Mouse (Mus musculus): ENCODE results near the gene Dmrt2. TPM values are rescaled to one million over a fixed set of nuclear protein-coding genes. Genes with fewer than 3 reads are reported as not detected.
A peak's percentile ranks its signal among the peaks of the same experiment; 100 is the strongest.

Dmrt2 gene
- polyA plus RNA-seq, 1 experiment, result not detected

GRCm38 (mm10) chr19:25652560-25652959, 19.7 kb upstream of the Dmrt2 start:
- no peaks in the 10 kb centered on the region for H3K4me1 ChIP-seq (ENCODE audit: control insufficient read depth, insufficient read depth, low read length)
- H3K27ac ChIP-seq (ENCODE audit: insufficient read depth, low read depth, low read length), result no peak overlapping the region
- TF ChIP-seq POLR2A (IDR thresholded peaks at IDR 0.05; ENCODE audit: borderline replicate concordance, low read depth, low read length), result no peak
- no peak for TF ChIP-seq CTCF (IDR thresholded peaks at IDR 0.05; ENCODE audit: low read depth, low read length)
- H3K4me3 ChIP-seq (ENCODE audit: insufficient read depth, low read length), result no peak overlapping the region

GRCm38 (mm10) chr19:25654034-25654749, 18.0 kb upstream of the Dmrt2 start:
- no peak overlapping the region for H3K27ac ChIP-seq (ENCODE audit: insufficient read depth, low read depth, low read length)
- H3K4me3 ChIP-seq (ENCODE audit: insufficient read depth, low read length), result no peak overlapping the region
- TF ChIP-seq CTCF (IDR thresholded peaks at IDR 0.05; ENCODE audit: low read depth, low read length) (no peak), POLR2A (IDR thresholded peaks at IDR 0.05; ENCODE audit: borderline replicate concordance, low read depth, low read length) (no peak)
- no peaks in the 10 kb centered on the region for H3K4me1 ChIP-seq (ENCODE audit: control insufficient read depth, insufficient read depth, low read length)

- no peak overlapping the region for H3K27ac ChIP-seq (ENCODE audit: insufficient read depth, low read depth, low read length)
- TF ChIP-seq POLR2A (IDR thresholded peaks at IDR 0.05; ENCODE audit: borderline replicate concordance, low read depth, low read length) (no peak), CTCF (IDR thresholded peaks at IDR 0.05; ENCODE audit: low read depth, low read length) (no peak)
- H3K4me3 ChIP-seq (ENCODE audit: insufficient read depth, low read length), result no peak overlapping the region
- H3K4me1 ChIP-seq (ENCODE audit: control insufficient read depth, insufficient read depth, low read length), result no peaks in the 10 kb centered on the region
Measured at GRCm38 (mm10) chr19:25665486-25666339, 6.5 kb upstream of the Dmrt2 start.

- Histone ChIP-seq H3K27ac (ENCODE audit: insufficient read depth, low read depth, low read length) (no peak overlapping the region), H3K4me1 (ENCODE audit: control insufficient read depth, insufficient read depth, low read length) (no peaks in the 10 kb centered on the region), H3K4me3 (ENCODE audit: insufficient read depth, low read length) (no peak overlapping the region)
- TF ChIP-seq POLR2A (IDR thresholded peaks at IDR 0.05; ENCODE audit: borderline replicate concordance, low read depth, low read length), result no peak
- no peak for TF ChIP-seq CTCF (IDR thresholded peaks at IDR 0.05; ENCODE audit: low read depth, low read length)
Measured at GRCm38 (mm10) chr19:25667836-25668235, 4.4 kb upstream of the Dmrt2 start.

- TF ChIP-seq POLR2A (IDR thresholded peaks at IDR 0.05; ENCODE audit: borderline replicate concordance, low read depth, low read length), result no peak
- TF ChIP-seq CTCF (IDR thresholded peaks at IDR 0.05; ENCODE audit: low read depth, low read length), result no peak
- Histone ChIP-seq H3K27ac (ENCODE audit: insufficient read depth, low read depth, low read length) (no peak overlapping the region), H3K4me1 (ENCODE audit: control insufficient read depth, insufficient read depth, low read length) (no peaks in the 10 kb centered on the region), H3K4me3 (ENCODE audit: insufficient read depth, low read length) (no peak overlapping the region)
Measured at GRCm38 (mm10) chr19:25669593-25670248, 2.5 kb upstream of the Dmrt2 start.

GRCm38 (mm10) chr19:25670571-25671285, 1.5 kb upstream of the Dmrt2 start:
- no peak overlapping the region for H3K27ac ChIP-seq (ENCODE audit: insufficient read depth, low read depth, low read length)
- TF ChIP-seq CTCF (IDR thresholded peaks at IDR 0.05; ENCODE audit: low read depth, low read length), result no peak
- TF ChIP-seq POLR2A (IDR thresholded peaks at IDR 0.05; ENCODE audit: borderline replicate concordance, low read depth, low read length), result no peak
- no peak overlapping the region for H3K4me3 ChIP-seq (ENCODE audit: insufficient read depth, low read length)
- H3K4me1 ChIP-seq (ENCODE audit: control insufficient read depth, insufficient read depth, low read length), result no peaks in the 10 kb centered on the region

- TF ChIP-seq POLR2A (IDR thresholded peaks at IDR 0.05; ENCODE audit: borderline replicate concordance, low read depth, low read length) (no peak), CTCF (IDR thresholded peaks at IDR 0.05; ENCODE audit: low read depth, low read length) (no peak)
- H3K27ac ChIP-seq (ENCODE audit: insufficient read depth, low read depth, low read length), result no peak overlapping the region
- H3K4me3 ChIP-seq (ENCODE audit: insufficient read depth, low read length), result peak overlapping the region; percentile 43
- H3K4me1 ChIP-seq (ENCODE audit: control insufficient read depth, insufficient read depth, low read length), result no peaks in the 10 kb centered on the region
Measured at GRCm38 (mm10) chr19:25671681-25672080, 530 bp upstream of the Dmrt2 start.

- Histone ChIP-seq H3K27ac (ENCODE audit: insufficient read depth, low read depth, low read length) (no peak overlapping the region), H3K4me3 (ENCODE audit: insufficient read depth, low read length) (no peak overlapping the region), H3K4me1 (ENCODE audit: control insufficient read depth, insufficient read depth, low read length) (no peaks in the 10 kb centered on the region)
- TF ChIP-seq CTCF (IDR thresholded peaks at IDR 0.05; ENCODE audit: low read depth, low read length) (no peak), POLR2A (IDR thresholded peaks at IDR 0.05; ENCODE audit: borderline replicate concordance, low read depth, low read length) (no peak)
Measured at GRCm38 (mm10) chr19:25673224-25674055, 1.2 kb downstream of the Dmrt2 start.

- H3K4me1 ChIP-seq (ENCODE audit: control insufficient read depth, insufficient read depth, low read length), result no peaks in the 10 kb centered on the region
- no peak overlapping the region for H3K4me3 ChIP-seq (ENCODE audit: insufficient read depth, low read length)
- no peak for TF ChIP-seq POLR2A (IDR thresholded peaks at IDR 0.05; ENCODE audit: borderline replicate concordance, low read depth, low read length)
- TF ChIP-seq CTCF (IDR thresholded peaks at IDR 0.05; ENCODE audit: low read depth, low read length), result no peak
- H3K27ac ChIP-seq (ENCODE audit: insufficient read depth, low read depth, low read length), result no peak overlapping the region
Measured at GRCm38 (mm10) chr19:25674056-25674420, 1.8 kb downstream of the Dmrt2 start.

Data from bone marrow macrophage, adult 2 months (primary cell).